Mouse (Mus musculus): Measurements from ENCODE around the gene Marcksl1. TPM values are rescaled to one million over a fixed set of nuclear protein-coding genes. Genes with fewer than 3 reads are reported as not detected.

Gene Marcksl1
- total RNA-seq, 2 experiments from 2014 or later, result 96.0 to 102 TPM

- TF ChIP-seq CTCF (IDR thresholded peaks at IDR 0.05), result no peak
- intact Hi-C loops (cut with DNase I), result no loop called here
- no peak for DNase-seq (ENCODE audit: extremely low spot score in 1 of 2, low spot score in 2 of 2)
- peak overlapping the region; percentile 81 for H3K4me3 ChIP-seq
- H3K27ac ChIP-seq, result peak overlapping the region; percentile 85
These were observed 13.4 kb upstream of the Marcksl1 start for GRCm38 (mm10) chr4:129500017-129500416.

- H3K27ac ChIP-seq, result peak overlapping the region; percentile 85
These were observed 12.5 kb upstream of the Marcksl1 start for GRCm38 (mm10) chr4:129500607-129501566.

GRCm38 (mm10) chr4:129502327-129502888, 11.0 kb upstream of the Marcksl1 start:
- Histone ChIP-seq H3K4me3 (no peak overlapping the region), H3K27ac (no peak overlapping the region)
- no peak for DNase-seq (ENCODE audit: extremely low spot score in 1 of 2, low spot score in 2 of 2)
- no peak for TF ChIP-seq CTCF (IDR thresholded peaks at IDR 0.05)
- intact Hi-C loops (cut with DNase I), result no loop called here

More at GRCm38 (mm10) chr4:129500607-129501566, 12.5 kb upstream of the Marcksl1 start:
- peak; percentile 55 to 67 for DNase-seq (ENCODE audit: extremely low spot score in 1 of 2, low spot score in 2 of 2)
- peak overlapping the region; percentile 81 for H3K4me3 ChIP-seq
- intact Hi-C loops (cut with DNase I), result no loop called here
- no peak for TF ChIP-seq CTCF (IDR thresholded peaks at IDR 0.05)

GRCm38 (mm10) chr4:129502901-129503444, 10.4 kb upstream of the Marcksl1 start:
- TF ChIP-seq CTCF (IDR thresholded peaks at IDR 0.05), result no peak
- H3K27ac ChIP-seq, result no peak overlapping the region
- no peak for DNase-seq (ENCODE audit: extremely low spot score in 1 of 2, low spot score in 2 of 2)
- intact Hi-C loops (cut with DNase I), result no loop called here
- no peak overlapping the region for H3K4me3 ChIP-seq

- TF ChIP-seq CTCF (IDR thresholded peaks at IDR 0.05), result no peak
- intact Hi-C loops (cut with DNase I), result no loop called here
- H3K27ac ChIP-seq, result no peak overlapping the region
These were observed 7.9 kb upstream of the Marcksl1 start for GRCm38 (mm10) chr4:129505511-129505910.

GRCm38 (mm10) chr4:129507434-129508236, 5.7 kb upstream of the Marcksl1 start:
- TF ChIP-seq CTCF (IDR thresholded peaks at IDR 0.05), result no peak
- no peak overlapping the region for H3K27ac ChIP-seq
- intact Hi-C loops (cut with DNase I), result no loop called here
- DNase-seq (ENCODE audit: extremely low spot score in 1 of 2, low spot score in 2 of 2), result no peak
- no peak overlapping the region for H3K4me3 ChIP-seq

More at GRCm38 (mm10) chr4:129505511-129505910, 7.9 kb upstream of the Marcksl1 start:
- no peak overlapping the region for H3K4me3 ChIP-seq
- DNase-seq (ENCODE audit: extremely low spot score in 1 of 2, low spot score in 2 of 2), result no peak

GRCm38 (mm10) chr4:129508237-129508515, 5.2 kb upstream of the Marcksl1 start:
- Histone ChIP-seq H3K27ac (no peak overlapping the region), H3K4me3 (no peak overlapping the region)
- intact Hi-C loops (cut with DNase I), result no loop called here
- no peak for DNase-seq (ENCODE audit: extremely low spot score in 1 of 2, low spot score in 2 of 2)
- no peak for TF ChIP-seq CTCF (IDR thresholded peaks at IDR 0.05)

GRCm38 (mm10) chr4:129508834-129509600, 4.4 kb upstream of the Marcksl1 start:
- Histone ChIP-seq H3K27ac (no peak overlapping the region), H3K4me3 (no peak overlapping the region)
- TF ChIP-seq CTCF (IDR thresholded peaks at IDR 0.05), result no peak
- DNase-seq (ENCODE audit: extremely low spot score in 1 of 2, low spot score in 2 of 2), result no peak
- intact Hi-C loops (cut with DNase I), result no loop called here

- Histone ChIP-seq H3K4me3 (no peak overlapping the region), H3K27ac (no peak overlapping the region)
- TF ChIP-seq CTCF (IDR thresholded peaks at IDR 0.05), result no peak
- intact Hi-C loops (cut with DNase I), result no loop called here
- DNase-seq (ENCODE audit: extremely low spot score in 1 of 2, low spot score in 2 of 2), result no peak
These were observed 3.7 kb upstream of the Marcksl1 start for GRCm38 (mm10) chr4:129509650-129510049.

GRCm38 (mm10) chr4:129510723-129511412, 2.5 kb upstream of the Marcksl1 start:
- peak overlapping the region; percentile 11; the same call in 1 of the 2 replicates for H3K27ac ChIP-seq
- H3K4me3 ChIP-seq, result no peak overlapping the region
- intact Hi-C loops (cut with DNase I), result no loop called here
- no peak for DNase-seq (ENCODE audit: extremely low spot score in 1 of 2, low spot score in 2 of 2)
- no peak for TF ChIP-seq CTCF (IDR thresholded peaks at IDR 0.05)
